Mouse (Mus musculus) urinary bladder, adult 18-20 months (tissue): ENCODE data around the gene Sprr2b.
"Not testable (repeated sequence)": the region's sequence is repeated elsewhere in the genome, so short reads cannot be mapped to it uniquely, and the experiment has no call there.

Experiments
- DNase-seq, 2 experiments: peaks; one replicate each; pipeline ENCODE4 v3.0.0; 2022; ENCODE audit warnings: low spot score in 2 of 2, mixed read lengths in 2 of 2

Sprr2b gene

GRCm38 (mm10) chr3:92316320-92316719 lies at the start of gene Sprr2b:
Sprr2b (plus strand) TSS chr3:92316620.
- DNase-seq, result no peak

GRCm38 (mm10) chr3:92271414-92271985 lies 44.9 kb upstream of the Sprr2b start:
- not testable (repeated sequence) for DNase-seq

DNA sequence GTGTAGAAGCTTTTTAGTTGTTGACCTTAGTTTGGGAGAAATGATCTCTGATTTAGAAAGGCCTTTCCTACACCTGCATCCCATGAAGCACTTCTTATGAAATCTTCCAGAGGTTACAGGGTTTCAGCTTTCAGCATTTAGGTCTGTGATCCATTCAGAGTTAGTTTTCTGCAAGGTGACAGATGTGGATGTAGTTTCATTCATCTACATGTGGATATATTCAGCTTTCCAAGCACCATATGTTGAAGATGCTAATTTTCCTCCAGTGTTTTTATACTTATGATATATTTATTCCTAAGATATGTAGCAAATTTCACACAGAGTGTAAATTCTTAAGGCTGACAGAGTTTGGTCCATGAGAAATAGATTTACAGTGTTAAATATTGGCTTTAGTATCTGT lies 42.9 kb upstream of the Sprr2b start:
- DNase-seq, result not testable (repeated sequence)

GRCm38 (mm10) chr3:92274018-92274417 lies 42.4 kb upstream of the Sprr2b start:
- DNase-seq, result not testable (repeated sequence)

DNA sequence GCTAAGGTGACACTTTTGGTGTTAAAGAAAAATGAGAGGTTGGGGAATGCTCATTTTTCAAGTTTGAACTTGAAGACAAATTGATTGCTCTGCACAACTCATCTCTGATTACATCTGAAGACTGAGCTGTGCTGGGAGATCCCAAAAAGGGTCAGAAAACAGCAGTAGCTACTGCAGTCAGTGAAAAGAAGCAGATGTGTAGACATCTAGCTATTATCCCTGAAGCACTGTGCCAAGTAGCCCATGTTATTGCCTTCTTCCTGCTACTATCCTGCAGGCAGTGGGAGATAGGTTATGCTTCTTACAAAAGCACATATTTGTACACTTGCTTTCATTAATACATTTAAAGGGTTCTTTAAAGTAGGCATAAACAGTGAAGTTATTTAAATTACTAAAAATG lies 36.8 kb upstream of the Sprr2b start:
- not testable (repeated sequence) for DNase-seq

DNA sequence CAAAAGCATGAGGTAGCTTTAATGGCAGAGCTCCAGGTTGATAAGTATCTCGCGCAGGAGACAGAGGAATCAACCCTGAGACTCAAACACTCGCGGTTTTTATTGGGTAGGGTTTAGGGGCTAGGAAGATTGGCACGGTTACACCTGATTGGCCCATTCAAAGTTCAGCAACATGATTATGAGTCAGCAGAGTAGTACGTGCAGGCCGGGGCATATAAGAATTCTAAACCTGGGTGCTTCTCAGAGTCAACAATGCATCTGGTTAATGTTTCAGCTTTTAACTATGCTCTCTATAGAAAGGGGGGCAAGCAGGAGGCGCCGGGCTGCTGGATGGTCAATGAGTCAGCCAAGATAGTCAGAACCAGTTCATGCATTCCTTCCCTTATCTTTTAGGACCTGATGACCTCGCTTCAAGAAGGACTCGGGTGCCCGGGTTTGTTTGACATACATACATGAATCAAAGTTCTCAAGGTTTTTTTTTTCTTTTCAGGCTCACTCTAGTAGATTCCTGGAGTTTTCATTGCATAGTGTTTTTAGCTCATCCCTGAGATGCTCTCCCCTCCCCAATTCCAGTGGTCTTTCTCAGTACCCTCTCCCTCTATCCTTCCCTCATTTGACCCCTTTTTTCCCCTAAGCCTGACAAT lies 35.3 kb upstream of the Sprr2b start:
- DNase-seq, result not testable (repeated sequence)

GRCm38 (mm10) chr3:92285101-92285500 lies 31.3 kb upstream of the Sprr2b start, which contains the start of gene Sprr2a3:
Sprr2a3 (plus strand) TSS chr3:92285417.
- DNase-seq, result not testable (repeated sequence)

DNA sequence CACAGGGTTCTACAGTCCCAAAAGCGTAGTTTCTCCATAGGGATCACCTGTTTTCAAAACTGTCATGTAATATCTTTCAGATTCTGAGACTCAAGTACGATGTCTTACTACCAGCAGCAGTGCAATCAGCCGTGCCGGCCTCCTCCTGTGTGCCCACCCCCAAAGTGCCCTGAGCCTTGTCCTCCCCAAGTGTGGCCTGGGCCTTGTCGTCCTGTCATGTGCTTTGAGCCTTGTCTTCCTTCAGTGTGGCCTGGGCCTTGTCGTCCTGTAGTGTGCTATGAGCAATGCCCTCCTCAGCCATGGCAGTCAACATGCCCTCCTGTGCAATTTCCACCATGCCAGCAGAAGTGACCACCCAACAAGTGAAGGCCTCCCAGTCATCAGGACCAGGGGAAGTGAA lies 27.9 kb upstream of the Sprr2b start:
- DNase-seq, result not testable (repeated sequence)

DNA sequence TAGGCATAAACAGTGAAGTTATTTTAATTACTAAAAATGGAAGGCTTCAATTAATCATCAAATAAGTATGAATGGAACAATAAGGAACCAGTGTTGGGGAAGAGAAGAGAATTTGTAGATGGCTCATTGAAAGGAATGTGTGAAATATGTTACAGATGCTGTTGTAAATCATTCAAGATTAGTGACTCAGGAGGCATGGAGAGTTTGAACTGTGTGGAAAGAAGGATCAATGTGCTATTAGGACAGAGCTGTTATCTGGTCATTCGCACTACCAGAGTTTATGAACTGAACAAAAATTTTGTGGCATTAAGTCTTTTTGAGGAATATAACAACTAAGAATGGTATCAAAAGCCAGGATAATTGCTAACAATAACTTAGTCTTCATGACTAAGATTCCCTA lies 9.0 kb upstream of the Sprr2b start:
- no peak for DNase-seq

GRCm38 (mm10) chr3:92317384-92317783 lies 964 bp downstream of the Sprr2b start:
- DNase-seq, result no peak

DNA sequence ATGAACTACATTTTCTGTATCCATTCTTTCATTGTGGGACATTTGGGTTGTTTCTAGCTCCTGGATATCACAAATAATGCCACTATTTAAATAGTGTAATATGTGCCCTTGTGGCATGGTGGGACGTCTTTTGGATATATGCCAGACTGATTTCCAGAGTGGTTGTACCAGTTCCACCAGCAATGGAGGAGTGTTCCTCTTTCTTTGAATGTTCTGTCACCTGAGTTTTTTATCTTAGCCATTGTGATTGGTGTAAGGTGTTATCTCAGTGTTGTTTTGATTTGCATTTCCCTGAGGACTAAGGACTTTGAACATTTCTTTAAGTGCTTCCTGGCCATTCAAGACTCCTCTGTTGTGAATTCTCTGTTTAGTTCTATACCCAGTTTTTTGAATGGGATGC lies 19.9 kb downstream of the Sprr2b start:
- no peak for DNase-seq

DNA sequence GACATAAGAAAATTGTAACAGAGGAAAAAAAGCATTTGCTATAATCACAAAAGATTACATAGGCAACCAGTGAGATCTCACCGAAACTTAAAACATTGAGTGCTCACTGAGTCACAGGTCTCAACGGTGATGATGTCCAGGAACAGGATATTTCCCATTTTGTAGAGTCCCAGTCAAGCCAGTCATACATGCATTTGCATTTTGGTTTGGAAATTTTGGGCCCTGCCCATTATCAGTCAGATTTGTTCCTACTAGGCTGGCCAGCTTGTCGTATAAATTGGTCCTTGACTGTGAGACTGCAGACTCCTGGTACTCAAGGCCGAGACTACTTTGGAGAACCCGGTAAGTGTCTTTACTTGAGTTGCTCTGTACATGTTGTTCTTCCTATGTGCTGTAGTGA lies 22.4 kb downstream of the Sprr2b start, which contains the start of gene Sprr2d:
Sprr2d (plus strand) TSS at position 301 of the 400 bp plus-strand sequence.
- DNase-seq, result no peak

DNA sequence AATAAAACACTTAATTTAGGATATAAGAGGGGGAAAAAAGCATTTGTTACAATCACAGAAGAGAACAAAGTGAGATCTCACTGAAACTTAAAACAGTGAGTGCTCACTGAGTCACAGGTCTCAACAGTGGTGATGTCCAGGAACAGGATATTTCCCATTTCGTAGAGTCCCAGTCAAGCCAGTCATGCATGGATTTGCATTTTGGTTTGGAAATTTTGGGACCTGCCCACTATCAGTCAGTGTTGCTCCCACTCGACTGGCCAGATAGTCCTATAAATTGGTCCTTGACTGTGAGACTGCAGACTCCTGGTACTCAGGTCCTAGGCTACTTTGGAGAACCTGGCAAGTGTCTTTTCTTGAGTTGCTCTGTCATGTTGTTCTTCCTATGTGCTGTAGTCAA lies 35.4 kb downstream of the Sprr2b start, which contains the start of gene Sprr2e:
Sprr2e (plus strand) TSS at position 301 of the 400 bp plus-strand sequence.
- no peak for DNase-seq

GRCm38 (mm10) chr3:92361619-92362018 lies 45.2 kb downstream of the Sprr2b start:
- no peak for DNase-seq

DNA sequence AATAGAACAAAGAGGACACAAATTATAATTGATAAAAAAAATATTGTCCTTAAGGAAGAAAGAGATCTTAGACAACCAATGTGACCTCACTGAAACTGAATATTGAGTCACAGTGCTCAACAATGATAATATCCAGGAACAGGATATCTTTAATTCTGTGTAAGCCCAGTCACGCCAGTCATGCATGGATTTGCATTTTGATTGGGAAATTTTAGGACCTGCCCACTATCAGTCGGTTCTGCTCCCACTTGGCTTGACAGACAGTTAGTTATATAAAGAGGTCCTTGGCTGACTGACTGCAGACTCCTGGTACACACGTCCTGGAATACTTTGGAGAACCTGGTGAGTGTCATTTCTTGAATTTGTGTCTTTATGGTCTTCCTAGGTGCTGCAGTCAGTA lies 48.5 kb downstream of the Sprr2b start, which contains the start of gene Sprr2f:
Sprr2f (plus strand) TSS at position 301 of the 400 bp plus-strand sequence.
- DNase-seq, result no peak
